Mouse (Mus musculus) CH12.LX (cell line): Measurements from ENCODE around the gene Gpr3.

Experiments
- BHLHE40 ChIP-seq: IDR thresholded peaks from 2 replicates; pipeline ENCODE4 v1.6.1; 2011; ENCODE audit warnings: mild to moderate bottlenecking, low read depth, low read length, improper control_type of control experiment
- CTCF ChIP-seq, 2 experiments: IDR thresholded peaks in 1 of 2; conservative IDR thresholded peaks in 1 of 2; 2 replicates each; pipeline ENCODE4 v1.5.1; 2011 to 2012; ENCODE audit warnings: low read depth in 2 of 2, low read length in 2 of 2, improper control_type of control experiment in 1 of 2, inconsistent platforms in 1 of 2, mild to moderate bottlenecking in 1 of 2, moderate library complexity in 1 of 2
- ELF1 ChIP-seq: IDR thresholded peaks from 2 replicates; pipeline ENCODE4 v1.6.1; 2014; ENCODE audit warnings: low read depth, mild to moderate bottlenecking, inconsistent platforms, low read length, improper control_type of control experiment
- ETS1 ChIP-seq: conservative IDR thresholded peaks from 2 replicates; pipeline ENCODE4 v1.6.1; 2012; ENCODE audit warnings: low read depth, mild to moderate bottlenecking, inconsistent platforms, low read length, improper control_type of control experiment, moderate library complexity
- IRF4 ChIP-seq: IDR thresholded peaks from 2 replicates; pipeline ENCODE4 v1.6.1; 2014; ENCODE audit warnings: low read depth, mild to moderate bottlenecking, inconsistent platforms, low read length, improper control_type of control experiment
- JUN ChIP-seq: IDR thresholded peaks from 2 replicates; pipeline ENCODE4 v1.6.1; 2011; ENCODE audit warnings: low read depth, mild to moderate bottlenecking, low read length, improper control_type of control experiment, moderate library complexity; ENCODE audit not compliant: insufficient read depth
- MAZ ChIP-seq: IDR thresholded peaks from 2 replicates; pipeline ENCODE4 v1.6.1; 2012; ENCODE audit warnings: low read depth, mild to moderate bottlenecking, inconsistent platforms, low read length, improper control_type of control experiment, moderate library complexity
- MYC ChIP-seq: IDR thresholded peaks from 2 replicates; pipeline ENCODE4 v1.6.1; 2011; ENCODE audit warnings: low read depth, mild to moderate bottlenecking, improper control_type of control experiment, low read length
- NELFE ChIP-seq: IDR thresholded peaks from 2 replicates; pipeline ENCODE4 v1.6.1; 2011; ENCODE audit warnings: low read depth, low read length, improper control_type of control experiment
- PAX5 ChIP-seq: IDR thresholded peaks from 2 replicates; pipeline ENCODE4 v1.6.1; 2012; ENCODE audit warnings: low read length, inconsistent platforms, mixed read lengths
- POLR2A ChIP-seq: IDR thresholded peaks from 2 replicates; pipeline ENCODE4 v1.6.1; 2011; ENCODE audit warnings: low read depth, mild to moderate bottlenecking, improper control_type of control experiment, low read length
- TBP ChIP-seq: conservative IDR thresholded peaks from 2 replicates; pipeline ENCODE4 v1.6.1; 2011; ENCODE audit warnings: low read depth, low read length, improper control_type of control experiment
- USF2 ChIP-seq: conservative IDR thresholded peaks from 2 replicates; pipeline ENCODE4 v1.6.1; 2011; ENCODE audit warnings: low read depth, low read length, improper control_type of control experiment
- ZNF384 ChIP-seq: IDR thresholded peaks from 2 replicates; pipeline ENCODE4 v1.6.1; 2012; ENCODE audit warnings: low read depth, low read length, improper control_type of control experiment, inconsistent platforms

- no peak for TF ChIP-seq JUN
- TF ChIP-seq CTCF (conservative IDR thresholded peaks at IDR 0.05 in 1 of 2, IDR thresholded peaks at IDR 0.05 in 1 of 2; ENCODE audit: low read depth in 2 of 2, low read length in 2 of 2) = no peak
- no peak for TF ChIP-seq PAX5
- TF ChIP-seq POLR2A = 0 out of 2 replicates have a peak, but pooled peaks have one; percentile 20
- no peak for TF ChIP-seq IRF4
- no peak for TF ChIP-seq TBP
- no peak for TF ChIP-seq USF2
- TF ChIP-seq ELF1 = no peak
- TF ChIP-seq NELFE = no peak
- no peak for TF ChIP-seq ZNF384
- no peak for TF ChIP-seq MYC
- TF ChIP-seq BHLHE40 = no peak
- TF ChIP-seq ETS1 = no peak
- TF ChIP-seq MAZ = no peak
These were observed 49.5 kb upstream of the Gpr3 start for GRCm38 (mm10) chr4:133261641-133262374.
